Mouse (Mus musculus): ENCODE measurements around the gene Dennd5b.
"Not testable (repeated sequence)": the region's sequence is repeated elsewhere in the genome, so short reads cannot be mapped to it uniquely, and the experiment has no call there.

Dennd5b gene

DNA sequence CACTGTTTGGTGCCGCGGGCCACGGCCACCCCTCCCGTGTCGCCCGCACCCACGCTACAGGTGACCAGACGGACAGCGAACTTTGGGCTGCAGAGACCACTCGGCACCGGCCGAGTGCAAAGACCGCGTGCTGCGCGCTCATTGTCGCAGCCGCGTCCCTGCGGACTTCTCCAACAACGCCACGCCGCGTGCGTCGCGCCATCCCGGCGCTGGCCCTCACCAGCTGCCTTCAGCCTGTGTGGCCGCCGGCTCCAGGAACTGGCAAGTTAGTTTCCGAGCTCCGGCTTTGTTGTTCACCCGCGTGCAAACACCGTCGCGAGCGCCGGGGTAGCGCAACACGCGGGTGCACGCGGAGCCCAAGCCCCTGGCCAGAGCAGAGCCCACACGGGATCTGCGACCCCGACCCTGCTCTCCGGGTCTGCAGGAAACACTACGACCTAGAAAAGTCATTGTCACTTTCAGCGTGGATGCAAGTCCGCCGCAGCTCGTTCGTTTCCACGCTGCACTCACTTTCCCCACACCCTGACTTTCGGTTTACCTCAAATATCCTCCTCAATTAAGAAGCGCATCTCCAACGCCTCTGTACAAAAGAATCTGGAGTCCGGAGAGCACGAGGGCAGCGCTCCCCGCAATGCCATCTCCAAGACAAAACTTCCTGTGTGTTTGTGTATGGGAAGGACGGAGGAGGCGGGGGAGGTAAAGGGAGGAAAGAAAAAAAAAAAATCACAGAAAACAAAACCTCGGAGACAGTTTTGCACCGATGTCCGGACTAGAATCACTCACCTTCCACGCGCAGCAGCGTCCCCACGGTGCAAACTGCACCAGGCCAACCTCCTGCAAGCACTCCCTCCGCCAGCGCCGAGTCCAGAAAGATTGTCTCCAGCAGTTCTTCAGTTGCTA, 155.7 kb downstream of the Dennd5b start:
- DNase-seq, result peak; percentile 5

- peak; percentile 16 for DNase-seq
Observed at GRCm38 (mm10) chr6:148944767-148945508, 156.5 kb downstream of the Dennd5b start.

- DNase-seq, result no peak
Observed at GRCm38 (mm10) chr6:148944344-148944766, 157.1 kb downstream of the Dennd5b start.

DNA sequence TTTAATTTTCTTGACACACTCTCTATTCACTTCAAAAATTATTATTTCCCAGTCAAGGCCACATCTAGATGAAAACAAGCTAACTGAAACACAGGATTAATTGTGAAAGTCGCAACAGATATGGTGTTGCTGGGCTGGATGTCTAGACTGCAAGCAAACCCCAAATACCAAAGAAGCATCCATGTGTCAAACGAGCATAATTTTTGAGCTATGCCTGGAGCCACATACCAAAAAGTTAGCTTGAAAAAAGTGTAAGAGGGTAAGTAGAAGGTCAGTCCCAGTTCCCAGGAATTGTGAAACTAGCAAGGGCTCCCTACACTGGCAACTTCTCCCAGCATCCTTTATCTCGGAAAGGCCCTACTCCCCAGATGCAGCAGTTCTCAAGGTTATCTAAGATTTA, 157.8 kb downstream of the Dennd5b start:
- DNase-seq, result no peak

DNA sequence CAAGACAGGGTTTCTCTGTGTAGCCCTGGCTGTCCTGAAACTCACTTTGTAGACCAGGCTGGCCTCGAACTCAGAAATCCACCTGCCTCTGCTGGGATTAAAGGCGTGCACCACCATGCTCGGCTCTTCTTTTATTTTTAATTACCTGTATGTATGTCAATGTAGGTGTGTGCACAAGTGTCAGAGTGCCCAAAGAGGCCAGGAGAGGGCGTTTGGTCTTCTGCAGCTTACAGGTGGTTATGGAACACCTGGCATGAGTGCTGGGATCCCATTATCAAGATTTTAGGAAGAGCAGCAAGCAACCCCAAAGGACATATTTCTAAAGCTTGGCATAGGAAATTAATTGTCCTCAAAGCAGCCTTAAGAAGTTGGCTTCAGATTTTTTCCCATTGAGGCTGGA, 159.1 kb downstream of the Dennd5b start:
- DNase-seq, result no peak

DNA sequence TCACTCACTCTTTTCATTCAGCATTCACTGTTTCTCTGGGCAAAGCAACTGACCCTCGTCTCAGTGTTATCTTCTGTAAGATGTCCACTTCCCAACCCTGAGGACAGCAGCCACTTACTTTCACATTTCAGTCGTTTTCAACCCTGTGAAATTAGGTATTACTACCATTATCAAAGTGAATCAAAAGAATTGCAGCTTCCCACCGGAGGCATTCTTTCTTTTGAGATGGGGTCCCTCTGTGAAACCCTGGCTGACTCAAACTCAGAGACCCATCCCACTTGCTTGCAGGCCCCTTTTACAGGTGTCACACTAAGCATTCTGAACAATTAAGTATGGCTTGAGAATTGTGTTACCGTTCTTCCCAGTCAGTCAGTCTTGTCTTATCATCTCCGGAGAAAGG, 159.6 kb downstream of the Dennd5b start:
- no peak for DNase-seq

DNA sequence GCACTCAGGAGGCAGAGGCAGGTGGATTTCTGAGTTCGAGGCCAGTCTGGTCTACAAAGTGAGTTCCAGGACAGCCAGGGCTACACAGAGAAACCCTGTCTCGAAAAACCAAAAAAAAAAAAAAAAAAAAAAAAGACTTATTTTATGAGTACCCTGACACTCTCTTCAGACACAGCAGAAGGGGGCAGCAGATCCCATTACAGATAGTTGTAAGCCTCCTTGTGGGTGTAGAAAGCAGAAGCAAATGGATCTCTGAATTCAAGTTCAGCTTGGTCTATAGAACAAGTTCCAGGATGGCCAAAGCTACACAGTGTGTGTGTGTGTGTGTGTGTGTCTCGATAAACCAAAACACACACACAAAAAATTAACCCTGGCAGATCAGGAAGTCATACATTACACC, 161.1 kb downstream of the Dennd5b start:
- DNase-seq, result not testable (repeated sequence)

Data from layer of hippocampus, adult 9-11 months (tissue).